Mouse (Mus musculus) limb, embryonic 13.5 days (tissue): Measurements from ENCODE around the gene Necab3. TPM values are rescaled to one million over a fixed set of nuclear protein-coding genes. Genes with fewer than 3 reads are reported as not detected.
A peak's percentile ranks its signal among the peaks of the same experiment; 100 is the strongest.

Experiments
- ATAC-seq: fragments of 200-750 bp; cut with Nextera tagmentation; 2 replicates; pipeline ENCODE4 v1.8.0; 2017; ENCODE audit warnings: low read depth, moderate number of reproducible peaks, moderate TSS enrichment; ENCODE audit not compliant: low FRiP score
- H3K27ac ChIP-seq: fragments of 300-500 bp; sonication (generic); 2 replicates; pipeline ENCODE4 v1.5.1; 2015; ENCODE audit warnings: inconsistent platforms, mild to moderate bottlenecking, moderate library complexity
- H3K27me3 ChIP-seq: fragments of 300-500 bp; sonication (generic); 2 replicates; pipeline ENCODE4 v1.6.1; 2015; ENCODE audit warnings: mild to moderate bottlenecking, inconsistent platforms
- H3K36me3 ChIP-seq: fragments of 300-500 bp; sonication (generic); 2 replicates; pipeline ENCODE4 v1.6.1; 2015; ENCODE audit warnings: inconsistent platforms, mild to moderate bottlenecking, moderate library complexity
- H3K4me1 ChIP-seq: fragments of 300-500 bp; sonication (generic); 2 replicates; pipeline ENCODE4 v1.6.1; 2015; ENCODE audit warnings: inconsistent platforms
- H3K4me2 ChIP-seq: fragments of 300-500 bp; sonication (generic); replicated peaks from 2 replicates; pipeline ENCODE4 v1.6.1; 2015; ENCODE audit warnings: inconsistent platforms, mild to moderate bottlenecking, moderate library complexity
- H3K4me3 ChIP-seq: fragments of 300-500 bp; sonication (generic); 2 replicates; pipeline ENCODE4 v1.5.1; 2015; ENCODE audit warnings: moderate library complexity, mild to moderate bottlenecking, inconsistent platforms
- H3K9ac ChIP-seq: fragments of 300-500 bp; sonication (generic); 2 replicates; pipeline ENCODE4 v1.6.1; 2015; ENCODE audit warnings: mild to moderate bottlenecking, inconsistent platforms
- H3K9me3 ChIP-seq: fragments of 300-500 bp; sonication (generic); 2 replicates; pipeline ENCODE4 v1.6.1; 2016; ENCODE audit warnings: inconsistent platforms
- WGBS: fragments of 180-500 bp; shearing (Covaris S2); methylation state at CpG from one replicate; pipeline ENCODE4 v1.1.7; 2015; 5-methylcytosine and 5-hydroxymethylcytosine counted together
- polyA plus RNA-seq: library from polyadenylated mRNA; unstranded; fragments of >200 nt; fragmentation: Nextera tagmentation; extraction: Ambion mirVana; gene quantifications from 2 replicates; pipeline ENCODE4 v1.2.1, GENCODE M21; 2015

The Necab3 gene
- polyA plus RNA-seq, 1 experiment from 2014 or later: 3.9 TPM

GRCm38 (mm10) chr2:154570666-154571065 lies 12.0 kb upstream of the Necab3 start:
- no peak overlapping the region for H3K9ac ChIP-seq
- H3K4me3 ChIP-seq: peak overlapping the region; percentile 79

DNA sequence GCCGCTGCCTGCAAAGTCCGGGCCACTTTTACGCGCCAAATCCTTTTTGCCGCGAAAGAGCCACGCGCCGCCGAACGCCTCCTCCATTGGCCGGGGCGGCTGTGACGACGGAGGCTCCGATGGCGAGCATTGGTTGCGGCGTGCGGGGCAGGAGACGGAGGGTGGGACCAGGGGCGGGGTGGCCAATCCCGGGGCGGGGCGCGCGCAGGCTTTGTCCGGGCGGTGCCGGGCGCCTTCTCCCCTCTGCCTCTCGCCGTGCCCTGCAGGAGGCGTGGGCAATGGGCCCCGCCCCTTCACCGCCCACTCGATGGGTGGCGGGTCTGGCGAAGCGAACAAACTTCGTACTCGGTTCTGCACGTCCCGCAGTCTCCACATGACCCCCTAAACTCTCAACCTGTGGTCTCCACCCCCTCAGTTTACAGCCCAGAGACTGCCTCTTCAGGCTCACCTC lies 11.2 kb upstream of the Necab3 start, which contains the start of gene E2f1:
TSS of gene E2f1 (minus strand) at position 57 of the 451 bp plus-strand sequence.
- peak within 1 kb of the TSS; percentile 85 for H3K27ac ChIP-seq
- peak within 1 kb of the TSS; percentile 87 for H3K4me2 ChIP-seq
- peak within 1 kb of the TSS; percentile 79 for H3K4me3 ChIP-seq
- no peaks in the 10 kb centered on the region for H3K27me3 ChIP-seq
- 0% methylated on average over 43 of the region's 44 CpGs for WGBS
- peak; percentile 97 for ATAC-seq
- H3K9me3 ChIP-seq: no peaks in the 10 kb centered on the region
- peaks cover 61% of the 10 kb centered on the region for H3K4me1 ChIP-seq
- peak within 1 kb of the TSS; percentile 84 for H3K9ac ChIP-seq
- no peaks in the 10 kb centered on the region for H3K36me3 ChIP-seq

More at GRCm38 (mm10) chr2:154570666-154571065, 12.0 kb upstream of the Necab3 start:
- peak overlapping the region; percentile 87 for H3K4me2 ChIP-seq
- ATAC-seq: no peak
- H3K27me3 ChIP-seq: no peaks in the 10 kb centered on the region
- no peak overlapping the region for H3K27ac ChIP-seq
- peaks cover 58% of the 10 kb centered on the region for H3K4me1 ChIP-seq
- no peaks in the 10 kb centered on the region for H3K9me3 ChIP-seq
- no peaks in the 10 kb centered on the region for H3K36me3 ChIP-seq
- 63% methylated on average over 4 of the region's 4 CpGs for WGBS

DNA sequence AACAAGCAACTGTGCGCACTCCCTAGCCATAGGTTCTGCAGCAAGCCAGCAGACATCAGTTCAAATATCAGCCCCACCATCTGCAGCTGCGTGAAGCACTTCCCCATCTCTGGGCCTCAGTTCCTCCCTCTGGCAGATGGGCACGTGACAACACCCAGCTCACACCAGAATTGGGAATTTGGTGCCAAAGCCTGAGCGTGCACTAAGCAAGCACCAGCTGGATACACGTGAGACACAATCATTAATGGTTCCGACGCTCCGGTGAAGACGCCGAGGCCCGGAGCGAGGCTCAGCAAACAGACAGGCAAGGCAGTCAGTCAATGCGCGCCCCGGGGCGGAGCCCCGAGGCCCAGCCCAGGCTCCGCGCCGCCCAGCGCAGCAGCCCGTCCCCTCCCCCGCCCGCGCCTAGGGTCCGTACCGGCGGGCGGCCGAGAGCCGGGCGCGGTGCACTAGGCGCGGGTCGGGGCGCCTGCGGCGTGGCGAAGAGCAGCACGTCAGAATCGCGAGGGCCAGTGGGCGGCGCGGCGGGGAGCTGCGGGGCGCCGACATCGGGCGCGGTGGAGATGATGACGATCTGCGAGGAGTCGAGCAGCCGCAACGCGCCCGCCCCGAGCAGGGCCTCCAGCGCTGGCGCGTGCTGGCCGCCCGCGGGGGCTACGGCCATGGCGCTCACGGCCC lies 10.5 kb upstream of the Necab3 start:
- ATAC-seq: peak; percentile 67
- Histone ChIP-seq H3K4me1 (peaks cover 64% of the 10 kb centered on the region), H3K9me3 (no peaks in the 10 kb centered on the region)

GRCm38 (mm10) chr2:154568329-154569070 lies 9.8 kb upstream of the Necab3 start:
- Histone ChIP-seq H3K36me3 (peaks cover 10% of the 10 kb centered on the region), H3K4me1 (peaks cover 70% of the 10 kb centered on the region), H3K9ac (peak overlapping the region; percentile 84), H3K27ac (peak overlapping the region; percentile 85), H3K9me3 (no peaks in the 10 kb centered on the region), H3K27me3 (no peaks in the 10 kb centered on the region), H3K4me2 (peak overlapping the region; percentile 87), H3K4me3 (peak overlapping the region; percentile 79)
- WGBS: 20% methylated on average over 10 of the region's 10 CpGs
- ATAC-seq: no peak

More for the DNA sequence above, 10.5 kb upstream of the Necab3 start:
- under 1% methylated on average over 64 of the region's 70 CpGs for WGBS
- peaks cover 3% of the 10 kb centered on the region; the same call in 1 of the 2 replicates for H3K36me3 ChIP-seq
- peak overlapping the region; percentile 87 for H3K4me2 ChIP-seq
- H3K27me3 ChIP-seq: no peaks in the 10 kb centered on the region
- peak overlapping the region; percentile 79 for H3K4me3 ChIP-seq
- H3K9ac ChIP-seq: peak overlapping the region; percentile 84
- peak overlapping the region; percentile 85 for H3K27ac ChIP-seq

DNA sequence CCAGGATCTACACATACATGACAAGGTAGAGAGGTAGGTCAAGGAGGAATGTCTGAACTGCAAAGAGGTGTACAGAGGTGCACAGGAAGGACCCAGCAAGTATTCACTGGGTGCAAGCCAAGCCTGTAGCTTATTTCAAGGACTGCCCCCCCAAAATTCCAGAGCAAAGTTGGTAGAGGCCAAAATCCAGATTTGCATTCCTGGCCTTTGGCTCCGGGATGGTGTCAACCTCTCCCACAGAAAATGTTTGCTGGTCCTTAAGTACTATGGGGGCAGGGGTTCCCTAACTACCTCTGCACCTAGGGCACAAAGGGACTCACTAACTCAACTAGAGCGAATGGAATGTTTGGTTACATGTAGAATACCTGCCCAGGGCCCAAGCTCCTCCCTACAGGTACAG lies 9.1 kb upstream of the Necab3 start:
- 76% methylated on average over 2 of the region's 2 CpGs for WGBS
- H3K4me1 ChIP-seq: peaks cover 70% of the 10 kb centered on the region
- H3K4me3 ChIP-seq: peak overlapping the region; percentile 79
- ATAC-seq: no peak
- no peaks in the 10 kb centered on the region for H3K9me3 ChIP-seq
- H3K36me3 ChIP-seq: peaks cover 17% of the 10 kb centered on the region
- no peak overlapping the region for H3K27ac ChIP-seq
- H3K4me2 ChIP-seq: peak overlapping the region; percentile 87
- H3K27me3 ChIP-seq: no peaks in the 10 kb centered on the region
- peak overlapping the region; percentile 84; the same call in 1 of the 2 replicates for H3K9ac ChIP-seq

GRCm38 (mm10) chr2:154566641-154567040 lies 8.0 kb upstream of the Necab3 start:
- WGBS: 19% methylated on average over 8 of the region's 8 CpGs
- Histone ChIP-seq H3K36me3 (peaks cover 27% of the 10 kb centered on the region), H3K27ac (peak overlapping the region; percentile 58; the same call in 1 of the 2 replicates), H3K9ac (0 out of 2 replicates have a peak overlapping the region, but pooled peaks have one; percentile 25), H3K9me3 (no peaks in the 10 kb centered on the region), H3K4me2 (peak overlapping the region; percentile 40), H3K27me3 (no peaks in the 10 kb centered on the region), H3K4me1 (peaks cover 60% of the 10 kb centered on the region), H3K4me3 (peak overlapping the region; percentile 3; the same call in 1 of the 2 replicates)
- no peak for ATAC-seq

DNA sequence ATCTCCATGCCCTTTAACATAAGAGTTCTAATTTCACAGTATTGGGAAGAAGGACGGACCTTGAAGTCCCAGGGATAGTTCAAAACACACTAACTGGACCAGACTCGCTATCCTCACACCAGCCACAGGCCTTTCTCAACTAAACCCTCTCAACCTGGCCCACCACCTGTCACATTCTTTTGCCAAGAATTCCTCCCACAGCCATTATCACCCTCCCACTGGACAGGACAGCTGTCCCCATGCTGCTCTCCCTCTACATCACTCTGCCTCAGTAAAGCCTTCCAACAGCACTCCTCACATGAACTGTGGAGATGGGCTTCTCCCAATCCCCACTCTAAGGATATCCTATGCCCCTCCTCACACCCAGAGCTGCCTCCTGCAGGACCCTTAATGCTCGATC lies 6.9 kb upstream of the Necab3 start:
- peak overlapping the region; percentile 40; the same call in 1 of the 2 replicates for H3K4me2 ChIP-seq
- WGBS: 61% methylated on average over 3 of the region's 3 CpGs
- peaks cover 38% of the 10 kb centered on the region for H3K36me3 ChIP-seq
- H3K9me3 ChIP-seq: no peaks in the 10 kb centered on the region
- no peak overlapping the region; the same call in 1 of the 2 replicates for H3K27ac ChIP-seq
- peaks cover 51% of the 10 kb centered on the region for H3K4me1 ChIP-seq
- no peaks in the 10 kb centered on the region for H3K27me3 ChIP-seq
- H3K9ac ChIP-seq: 0 out of 2 replicates have a peak overlapping the region, but pooled peaks have one; percentile 2
- no peak for ATAC-seq
- H3K4me3 ChIP-seq: no peak overlapping the region

- no peak for ATAC-seq
- no peak overlapping the region for H3K4me2 ChIP-seq
- H3K9me3 ChIP-seq: no peaks in the 10 kb centered on the region
- H3K4me3 ChIP-seq: no peak overlapping the region
- H3K36me3 ChIP-seq: peaks cover 41% of the 10 kb centered on the region
- no peak overlapping the region for H3K9ac ChIP-seq
- no peaks in the 10 kb centered on the region for H3K27me3 ChIP-seq
- H3K27ac ChIP-seq: no peak overlapping the region
- WGBS: 87% methylated on average over 22 of the region's 22 CpGs
- peaks cover 53% of the 10 kb centered on the region for H3K4me1 ChIP-seq
These were observed 5.0 kb upstream of the Necab3 start for GRCm38 (mm10) chr2:154563612-154564170.

DNA sequence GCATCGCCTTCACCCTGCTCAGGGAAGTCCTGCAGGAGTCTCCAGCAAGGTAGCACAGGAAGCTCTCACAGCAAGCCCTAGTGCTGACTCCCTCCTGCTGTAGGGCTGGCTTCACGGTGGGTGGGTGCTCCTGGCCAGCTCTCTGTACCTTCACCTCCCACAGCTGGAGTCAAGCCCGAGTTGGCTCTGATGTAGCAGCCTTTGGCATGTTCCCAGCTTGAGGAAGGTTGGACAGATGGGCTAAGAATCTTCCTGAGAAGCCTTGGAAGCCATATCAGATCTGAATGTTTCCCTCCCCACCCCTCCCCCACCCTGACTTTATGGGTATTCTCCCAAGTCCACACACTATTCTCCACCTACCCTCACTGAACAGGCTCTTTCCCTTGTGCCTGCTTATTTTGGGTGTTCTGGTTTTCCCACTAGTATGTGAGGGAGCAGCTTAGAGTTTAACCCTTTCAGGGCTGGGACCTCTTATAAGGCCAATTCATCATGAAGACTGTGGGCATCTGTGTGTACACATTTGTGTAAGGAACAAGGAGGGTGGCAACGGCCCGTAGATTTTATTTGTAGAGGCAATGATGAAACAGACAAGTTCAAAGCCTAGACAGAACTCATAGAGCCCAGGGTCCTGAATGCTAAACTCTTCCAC lies 1.4 kb downstream of the Necab3 start:
- H3K36me3 ChIP-seq: peaks cover 19% of the 10 kb centered on the region
- 0 out of 2 replicates have a peak overlapping the region, but pooled peaks have one; percentile 16 for H3K4me2 ChIP-seq
- WGBS: 42% methylated on average over 5 of the region's 5 CpGs
- no peak overlapping the region for H3K27ac ChIP-seq
- ATAC-seq: no peak
- peaks cover 6% of the 10 kb centered on the region for H3K27me3 ChIP-seq
- H3K9me3 ChIP-seq: no peaks in the 10 kb centered on the region
- H3K9ac ChIP-seq: no peak overlapping the region
- H3K4me1 ChIP-seq: peaks cover 36% of the 10 kb centered on the region
- H3K4me3 ChIP-seq: no peak overlapping the region

DNA sequence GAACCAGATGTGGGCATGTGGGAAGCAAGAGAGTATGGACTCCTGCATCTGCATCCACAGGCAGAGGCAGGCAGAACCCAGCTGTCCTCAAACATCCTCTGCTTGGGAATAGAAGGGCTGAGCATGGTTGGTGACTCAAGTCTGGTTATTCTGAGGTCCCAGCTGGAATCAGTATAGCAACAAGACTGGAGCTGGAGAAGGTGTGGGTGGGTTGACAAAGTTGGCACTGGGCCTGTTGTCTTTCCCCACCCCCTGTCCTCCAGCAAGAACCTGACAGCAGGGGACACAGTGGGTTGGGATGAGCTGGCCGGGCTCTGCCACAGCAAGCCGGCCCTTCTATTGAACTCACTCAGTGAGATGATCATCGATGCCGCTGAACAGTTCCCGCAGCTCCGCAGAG lies 3.5 kb downstream of the Necab3 start:
- H3K9ac ChIP-seq: no peak overlapping the region
- no peaks in the 10 kb centered on the region for H3K36me3 ChIP-seq
- no peak for ATAC-seq
- H3K27ac ChIP-seq: no peak overlapping the region
- no peaks in the 10 kb centered on the region for H3K9me3 ChIP-seq
- no peak overlapping the region for H3K4me2 ChIP-seq
- 92% methylated on average over 6 of the region's 6 CpGs for WGBS
- peaks cover 27% of the 10 kb centered on the region for H3K27me3 ChIP-seq
- H3K4me3 ChIP-seq: no peak overlapping the region
- H3K4me1 ChIP-seq: peaks cover 45% of the 10 kb centered on the region

GRCm38 (mm10) chr2:154552424-154552907 lies 6.2 kb downstream of the Necab3 start:
- Histone ChIP-seq H3K27me3 (peaks cover 39% of the 10 kb centered on the region), H3K4me1 (peaks cover 32% of the 10 kb centered on the region), H3K27ac (no peak overlapping the region), H3K4me2 (peak overlapping the region; percentile 55), H3K9me3 (no peaks in the 10 kb centered on the region), H3K4me3 (peak overlapping the region; percentile 19), H3K9ac (peak overlapping the region; percentile 36), H3K36me3 (no peaks in the 10 kb centered on the region)
- ATAC-seq: peak; percentile 21
- WGBS: 23% methylated on average over 27 of the region's 27 CpGs
